Mouse (Mus musculus) heart, postnatal 0 days (tissue): ENCODE measurements around the gene Opa1.

ENCODE experiments used
- CTCF ChIP-seq: IDR thresholded peaks from 2 replicates; pipeline ENCODE4 v1.5.1; 2016; ENCODE audit warnings: antibody characterized with exemption, control low read depth, low read depth
- EP300 ChIP-seq: IDR thresholded peaks from 2 replicates; pipeline ENCODE4 v1.6.1; 2016; ENCODE audit warnings: antibody characterized with exemption, low read depth

- no peak for TF ChIP-seq EP300
- no peak for TF ChIP-seq CTCF
These were observed 78.8 kb downstream of the Opa1 start for GRCm38 (mm10) chr16:29657650-29658548.
